Mouse (Mus musculus) CH12.LX (cell line): ENCODE results near the gene Med25.
A peak's percentile ranks its signal among the peaks of the same experiment; 100 is the strongest.

ENCODE experiments used
- CHD1 ChIP-seq: IDR thresholded peaks from 2 replicates; pipeline ENCODE4 v1.6.1; 2012; ENCODE audit warnings: low read depth, low read length, improper control_type of control experiment, inconsistent platforms
- CTCF ChIP-seq, 2 experiments: IDR thresholded peaks in 1 of 2; conservative IDR thresholded peaks in 1 of 2; 2 replicates each; pipeline ENCODE4 v1.5.1; 2011 to 2012; ENCODE audit warnings: low read depth in 2 of 2, low read length in 2 of 2, improper control_type of control experiment in 1 of 2, inconsistent platforms in 1 of 2, mild to moderate bottlenecking in 1 of 2, moderate library complexity in 1 of 2
- NELFE ChIP-seq: IDR thresholded peaks from 2 replicates; pipeline ENCODE4 v1.6.1; 2011; ENCODE audit warnings: low read depth, low read length, improper control_type of control experiment
- POLR2A ChIP-seq: IDR thresholded peaks from 2 replicates; pipeline ENCODE4 v1.6.1; 2011; ENCODE audit warnings: low read depth, mild to moderate bottlenecking, improper control_type of control experiment, low read length
- SIN3A ChIP-seq: IDR thresholded peaks from 2 replicates; pipeline ENCODE4 v1.6.1; 2012; ENCODE audit warnings: low read length, improper control_type of control experiment, inconsistent platforms

DNA sequence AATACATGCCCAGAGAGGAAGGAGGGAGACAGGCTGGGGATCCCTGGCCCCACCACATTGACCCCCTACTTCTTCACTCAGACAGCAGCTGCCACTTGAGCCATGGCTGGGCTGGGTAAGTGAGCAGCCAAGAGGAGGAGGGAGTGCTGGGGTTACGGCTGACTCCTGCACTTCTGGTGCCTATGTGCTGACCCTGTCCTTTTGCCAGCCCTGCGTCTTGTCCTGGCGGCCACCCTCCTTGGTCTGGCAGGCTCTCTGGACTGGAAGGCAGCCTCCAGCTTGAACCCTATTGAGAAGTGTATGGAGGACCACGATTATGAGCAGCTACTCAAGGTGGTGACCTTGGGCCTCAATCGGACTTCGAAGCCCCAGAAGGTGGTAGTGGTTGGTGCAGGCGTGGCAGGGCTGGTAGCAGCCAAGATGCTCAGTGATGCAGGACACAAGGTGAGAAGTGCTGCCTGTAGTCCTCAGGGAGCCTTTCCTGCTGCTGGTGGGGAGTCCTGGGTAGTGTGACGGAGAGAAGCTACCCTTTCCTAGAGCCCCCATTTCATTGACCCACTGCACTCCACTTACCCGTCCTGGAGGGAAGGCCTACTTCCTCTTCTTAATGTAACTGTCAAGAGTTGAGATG, 56.0 kb downstream of the Med25 start:
- TF ChIP-seq CHD1 (0 out of 2 replicates have a peak, but pooled peaks have one; percentile 24), CTCF (conservative IDR thresholded peaks at IDR 0.05 in 1 of 2, IDR thresholded peaks at IDR 0.05 in 1 of 2; ENCODE audit: low read depth in 2 of 2, low read length in 2 of 2) (no peak), SIN3A (0 out of 2 replicates have a peak, but pooled peaks have one; percentile 14), POLR2A (no peak), NELFE (no peak)
